Mouse (Mus musculus) C2C12 (cell line): ENCODE results near the gene Dot1l. TPM values are rescaled to one million over a fixed set of nuclear protein-coding genes. Genes with fewer than 3 reads are reported as not detected.

Experiments used
- H3K27me3 ChIP-seq: one replicate; pipeline ENCODE4 v1.6.1; 2011; ENCODE audit not compliant: control insufficient read depth, insufficient read depth, insufficient read length
- H3K36me3 ChIP-seq: one replicate; pipeline ENCODE4 v1.6.1; 2011; ENCODE audit not compliant: control insufficient read depth, insufficient read depth
- H3K4me3 ChIP-seq: one replicate; pipeline ENCODE4 v1.5.1; 2011; ENCODE audit warnings: mild to moderate bottlenecking, control low read depth; ENCODE audit not compliant: poor library complexity, insufficient read depth, severe bottlenecking
- H3K79me2 ChIP-seq: one replicate; pipeline ENCODE4 v1.6.1; 2011; ENCODE audit not compliant: control insufficient read depth, insufficient read depth
- H3K79me3 ChIP-seq: one replicate; pipeline ENCODE4 v1.6.1; 2011; ENCODE audit warnings: low read depth, control low read depth
- H3ac ChIP-seq: one replicate; pipeline ENCODE3; 2011; ENCODE audit warnings: low read depth; ENCODE audit not compliant: control insufficient read depth, insufficient read length
- CEBPB ChIP-seq: IDR thresholded peaks from one replicate; pipeline ENCODE4 v1.6.1; 2011; ENCODE audit warnings: low read depth, mild to moderate bottlenecking, control low read depth, moderate library complexity
- CTCF ChIP-seq: IDR thresholded peaks from one replicate; pipeline ENCODE4 v1.5.1; 2011; ENCODE audit not compliant: control insufficient read depth, insufficient read depth, insufficient read length
- FOSL1 ChIP-seq: IDR thresholded peaks from one replicate; pipeline ENCODE4 v1.8.0; 2011; ENCODE audit warnings: mild to moderate bottlenecking, low read length; ENCODE audit not compliant: poor library complexity, insufficient read depth, severe bottlenecking
- MAX ChIP-seq: IDR thresholded peaks from one replicate; pipeline ENCODE4 v1.6.1; 2011; ENCODE audit warnings: mild to moderate bottlenecking, control low read depth
- MYOD1 ChIP-seq: IDR thresholded peaks from one replicate; pipeline ENCODE4 v1.6.1; 2011; ENCODE audit warnings: low read depth; ENCODE audit not compliant: control insufficient read depth, insufficient read length
- MYOG ChIP-seq: IDR thresholded peaks from one replicate; pipeline ENCODE4 v1.6.1; 2011; ENCODE audit not compliant: control insufficient read depth, insufficient read length; ENCODE audit errors: extremely low read depth
- USF1 ChIP-seq: IDR thresholded peaks from one replicate; pipeline ENCODE4 v1.6.1; 2011; ENCODE audit warnings: low read depth, mild to moderate bottlenecking, control low read depth, moderate library complexity
- polyA plus RNA-seq: library from polyadenylated mRNA; unstranded; fragments of >200 nt; fragmentation: generic; extraction: Trizol; gene quantifications from one replicate; pipeline ENCODE4 v1.2.1, GENCODE M21; 2012; ENCODE audit warnings: missing spikeins

Gene Dot1l
- polyA plus RNA-seq, 1 experiment, result 19.1 TPM

DNA sequence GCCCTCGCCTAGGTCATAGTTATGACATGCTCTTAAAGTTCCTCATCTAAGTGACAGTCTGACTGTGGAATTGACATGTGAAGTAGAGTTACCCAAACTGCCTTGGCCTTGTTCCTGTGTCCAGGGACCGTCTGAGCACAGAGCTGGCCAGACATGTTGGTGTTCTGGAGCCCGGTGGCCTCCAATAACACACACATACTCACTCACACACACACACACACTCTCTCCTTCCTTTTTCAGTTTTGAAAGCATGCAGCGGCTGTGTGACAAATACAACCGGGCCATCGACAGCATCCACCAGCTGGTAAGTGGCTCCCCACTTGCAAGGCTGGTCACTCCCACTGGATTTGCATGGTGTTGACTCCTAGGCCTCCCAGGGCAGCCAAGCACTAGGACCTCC, 13.4 kb downstream of the Dot1l start:
- H3K27me3 ChIP-seq, result no peaks in the 10 kb centered on the region
- H3K79me3 ChIP-seq, result peaks cover 24% of the 10 kb centered on the region
- H3K79me2 ChIP-seq, result peaks cover 43% of the 10 kb centered on the region
- TF ChIP-seq USF1 (no peak), MYOG (no peak), MYOD1 (no peak), MAX (no peak), CEBPB (no peak), FOSL1 (no peak), CTCF (no peak)
- peaks cover 90% of the 10 kb centered on the region for H3K36me3 ChIP-seq
- H3K4me3 ChIP-seq, result no peak overlapping the region
- no peak overlapping the region for H3ac ChIP-seq

DNA sequence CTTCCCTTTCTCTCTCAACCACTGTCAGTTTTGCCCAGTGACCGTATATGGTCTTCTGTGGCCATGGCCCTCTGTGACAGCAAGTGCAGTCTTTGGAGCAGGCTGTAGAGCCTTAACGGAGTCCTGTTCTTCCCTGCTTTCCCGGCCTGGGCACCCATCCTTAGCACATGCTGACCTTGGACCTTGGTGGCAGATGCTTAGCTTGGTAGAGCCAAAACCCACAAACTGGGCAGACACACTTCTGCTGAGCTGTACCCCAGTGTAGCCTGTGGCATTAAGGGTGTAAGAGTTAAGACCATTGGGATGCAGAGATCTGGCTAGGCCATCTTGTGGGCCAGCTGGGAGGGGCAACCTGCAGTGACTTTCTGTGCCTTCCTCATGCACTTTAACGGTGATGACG, 18.8 kb downstream of the Dot1l start:
- TF ChIP-seq CTCF (no peak), FOSL1 (no peak), MAX (no peak)
- Histone ChIP-seq H3K79me2 (peaks cover 27% of the 10 kb centered on the region), H3ac (no peak overlapping the region), H3K27me3 (no peaks in the 10 kb centered on the region), H3K4me3 (no peak overlapping the region), H3K36me3 (peaks cover 99% of the 10 kb centered on the region), H3K79me3 (peaks cover 10% of the 10 kb centered on the region)

DNA sequence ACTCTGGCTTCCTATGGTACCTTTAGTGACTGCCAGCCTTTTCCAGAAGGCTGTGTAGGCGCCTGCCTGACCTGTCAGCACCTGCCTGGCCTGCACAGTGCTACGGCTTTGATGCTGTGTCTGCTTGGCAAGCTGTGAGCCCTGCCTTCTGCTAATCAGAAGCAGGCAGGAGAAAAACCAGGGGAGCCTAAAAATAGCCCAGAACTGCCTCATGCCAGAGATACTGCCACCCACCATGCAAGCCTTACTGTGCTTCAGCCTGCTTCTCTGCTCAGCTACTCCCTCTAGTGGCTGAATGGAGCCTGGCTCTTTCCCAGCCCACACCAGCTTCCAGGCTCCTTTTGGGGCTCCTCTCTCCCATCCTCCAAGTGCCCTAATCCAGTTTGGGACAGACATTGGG, 19.5 kb downstream of the Dot1l start:
- H3ac ChIP-seq, result no peak overlapping the region
- H3K79me2 ChIP-seq, result peaks cover 27% of the 10 kb centered on the region
- peaks cover 99% of the 10 kb centered on the region for H3K36me3 ChIP-seq
- peaks cover 10% of the 10 kb centered on the region for H3K79me3 ChIP-seq
- no peak overlapping the region for H3K4me3 ChIP-seq
- no peak for TF ChIP-seq FOSL1
- peak; percentile 73 for TF ChIP-seq CTCF
- no peaks in the 10 kb centered on the region for H3K27me3 ChIP-seq

DNA sequence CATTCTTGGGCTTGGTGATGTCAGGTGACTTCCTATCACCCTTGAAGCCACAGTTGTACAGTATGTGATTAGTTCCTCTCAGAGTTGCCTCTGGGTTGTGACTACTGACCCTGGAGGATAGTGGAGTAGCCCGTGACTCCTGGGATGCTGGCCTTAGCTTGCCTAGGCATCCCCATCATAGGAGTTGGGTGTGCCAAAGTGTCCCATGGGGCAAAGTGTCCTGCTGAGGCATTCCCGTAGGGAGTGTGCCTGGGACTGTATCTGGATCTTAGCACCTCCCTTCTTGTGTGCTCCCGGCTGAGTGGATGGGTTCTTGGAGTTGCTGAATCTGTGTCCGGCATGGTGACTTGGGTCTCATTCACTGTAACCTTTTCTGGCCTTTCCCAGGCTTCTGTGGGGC, 20.0 kb downstream of the Dot1l start:
- H3ac ChIP-seq, result no peak overlapping the region
- H3K79me3 ChIP-seq, result peaks cover 10% of the 10 kb centered on the region
- H3K4me3 ChIP-seq, result no peak overlapping the region
- peaks cover 27% of the 10 kb centered on the region for H3K79me2 ChIP-seq
- H3K36me3 ChIP-seq, result peaks cover 99% of the 10 kb centered on the region
- TF ChIP-seq MYOD1, result no peak
- TF ChIP-seq CTCF, result no peak
- no peak for TF ChIP-seq CEBPB
- TF ChIP-seq FOSL1, result no peak
- no peak for TF ChIP-seq MYOG
- no peak for TF ChIP-seq USF1
- TF ChIP-seq MAX, result no peak
- H3K27me3 ChIP-seq, result no peaks in the 10 kb centered on the region

DNA sequence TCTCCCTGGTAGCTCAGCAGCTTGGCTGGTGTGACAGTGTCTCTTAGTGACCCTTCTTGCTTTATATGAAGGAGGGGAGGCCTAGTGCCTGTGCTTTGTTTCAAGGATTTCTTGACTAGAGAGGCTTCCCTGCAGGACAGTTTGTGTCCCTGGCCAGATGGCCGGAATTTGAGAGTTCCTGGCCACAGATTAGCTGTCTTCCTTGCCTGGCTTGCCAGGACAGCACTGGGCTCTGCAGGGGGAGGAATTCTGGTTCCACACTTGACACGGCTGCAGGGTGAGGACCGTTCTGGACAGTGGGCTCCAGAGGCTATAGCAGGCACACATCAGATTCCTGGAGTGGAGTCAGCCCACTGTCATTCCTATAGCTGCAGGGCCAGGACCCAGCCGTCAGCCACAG, 20.7 kb downstream of the Dot1l start:
- H3K27me3 ChIP-seq, result no peaks in the 10 kb centered on the region
- TF ChIP-seq FOSL1, result no peak
- TF ChIP-seq MYOG, result no peak
- no peak for TF ChIP-seq MAX
- no peak for TF ChIP-seq CEBPB
- TF ChIP-seq CTCF, result no peak
- no peak for TF ChIP-seq MYOD1
- no peak for TF ChIP-seq USF1
- H3K4me3 ChIP-seq, result no peak overlapping the region
- H3ac ChIP-seq, result no peak overlapping the region
- peaks cover 10% of the 10 kb centered on the region for H3K79me3 ChIP-seq
- peaks cover 27% of the 10 kb centered on the region for H3K79me2 ChIP-seq
- H3K36me3 ChIP-seq, result peaks cover 99% of the 10 kb centered on the region

DNA sequence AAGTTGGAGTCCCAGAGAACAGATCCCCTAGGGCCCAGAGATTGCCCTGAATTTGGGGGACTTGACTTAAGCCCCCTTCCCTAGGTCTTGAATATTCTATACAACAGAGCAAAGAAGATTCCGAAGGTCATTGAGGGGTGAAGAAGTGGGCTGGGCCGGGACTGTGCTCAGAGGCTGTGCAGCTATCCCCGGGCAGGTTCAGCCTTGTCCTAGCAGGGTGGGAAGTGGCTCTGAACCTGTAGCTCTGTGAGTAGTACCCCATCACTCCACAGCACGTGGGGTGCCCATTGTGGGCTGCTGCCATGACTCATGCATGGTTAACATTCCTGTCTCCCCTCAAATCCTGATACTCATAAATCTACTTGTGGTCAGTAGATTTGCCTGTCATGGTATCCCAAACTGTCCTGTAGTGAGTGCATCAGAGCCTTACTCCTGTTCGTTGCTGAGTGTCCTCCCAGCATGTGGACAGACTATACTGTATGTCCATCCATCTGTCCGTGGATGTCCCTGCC, 21.4 kb downstream of the Dot1l start:
- peaks cover 27% of the 10 kb centered on the region for H3K79me2 ChIP-seq
- H3K27me3 ChIP-seq, result no peaks in the 10 kb centered on the region
- peaks cover 99% of the 10 kb centered on the region for H3K36me3 ChIP-seq
- no peak overlapping the region for H3ac ChIP-seq
- peaks cover 10% of the 10 kb centered on the region for H3K79me3 ChIP-seq
- TF ChIP-seq FOSL1, result peak; percentile 10
- no peak for TF ChIP-seq MAX
- no peak for TF ChIP-seq CEBPB
- no peak for TF ChIP-seq CTCF
- no peak for TF ChIP-seq MYOG
- TF ChIP-seq USF1, result peak; percentile 50
- peak; percentile 8 for TF ChIP-seq MYOD1
- no peak overlapping the region for H3K4me3 ChIP-seq
